In genomic region chr14:36048746-36049391, GRCm38 (mm10) we compare ENCODE assay signal across 9 mouse cellular contexts. TPM values are rescaled to one million over a fixed set of nuclear protein-coding genes. Genes with fewer than 3 reads are reported as not detected.
DNase-seq lines count a peak whose midpoint lies in the region; ATAC-seq and TF ChIP-seq lines count a peak whose summit lies in the region.
"Had no signal": no experiment of that assay in that cellular context is flagged by ENCODE, and none has a peak within 500 bp of the region (broad histone marks: within the 10 kb centered on the region; RNA-seq: fewer than 3 reads in every experiment).

No protein-coding gene starts in this region.

- no peaks in the 10 kb centered on the region for H3K4me1 ChIP-seq in limb, embryonic 11.5 days (ENCODE audit: control insufficient read depth, insufficient read depth, low read length)
- no peaks in the 10 kb centered on the region for H3K4me1 ChIP-seq in limb, embryonic 10.5 days
- peaks cover 6% of the 10 kb centered on the region; the same call in 1 of the 2 replicates for H3K4me1 ChIP-seq in forebrain, embryonic 12.5 days
- H3K4me1 ChIP-seq in heart, postnatal 0 days (ENCODE audit: control insufficient read depth, insufficient read depth) = peaks cover 6% of the 10 kb centered on the region; the same call in 1 of the 2 replicates
- no peaks in the 10 kb centered on the region for H3K4me1 ChIP-seq in limb, embryonic 14.5 days (ENCODE audit: control insufficient read depth, insufficient read depth, low read length)
- no peaks in the 10 kb centered on the region for H3K4me1 ChIP-seq in lung, adult 2 months (ENCODE audit: control insufficient read depth, insufficient read depth, low read length)

- H3K9ac ChIP-seq in limb, embryonic 11.5 days (ENCODE audit: low read length) = no peak overlapping the region
- no peak overlapping the region for H3K9ac ChIP-seq in forebrain, embryonic 12.5 days
- no peak overlapping the region for H3K9ac ChIP-seq in heart, postnatal 0 days (replicated peaks; ENCODE audit: low read depth, low read length)
- H3K9ac ChIP-seq in limb, embryonic 14.5 days (ENCODE audit: low read depth, low read length, severe bottlenecking) = no peak overlapping the region

- H3K4me3 ChIP-seq in limb, embryonic 11.5 days (ENCODE audit: low read depth, low read length) = no peak overlapping the region
- no peak overlapping the region for H3K4me3 ChIP-seq in limb, embryonic 10.5 days
- H3K4me3 ChIP-seq in forebrain, embryonic 12.5 days (replicated peaks) = no peak overlapping the region
- H3K4me3 ChIP-seq in heart, postnatal 0 days (ENCODE audit: low read depth, low read length) = no peak overlapping the region
- H3K4me3 ChIP-seq in limb, embryonic 14.5 days (replicated peaks; ENCODE audit: low read length) = no peak overlapping the region
- no peak overlapping the region for H3K4me3 ChIP-seq in gastrocnemius, adult 2 months
- H3K4me3 ChIP-seq in lung, adult 2 months (replicated peaks; ENCODE audit: extremely low read depth, low read depth, low read length) = no peak overlapping the region

- peak; percentile 32 for DNase-seq in limb, embryonic 11.5 days (ENCODE audit: low spot score)
- no peak for DNase-seq in limb, embryonic 10.5 days (ENCODE audit: low spot score)
- peak; percentile 55 for DNase-seq in heart, postnatal 0 days (ENCODE audit: low spot score)
- DNase-seq in limb, embryonic 14.5 days (ENCODE audit: low spot score) = peak; percentile 68
- DNase-seq in testis, postnatal 14 days (ENCODE audit: low spot score) = peak; percentile 42
- no peak for DNase-seq in gastrocnemius, adult 2 months
- DNase-seq in lung, adult 2 months = no peak

- no peak for TF ChIP-seq POLR2A in limb, embryonic 14.5 days (IDR thresholded peaks at IDR 0.05; ENCODE audit: borderline replicate concordance, extremely low read depth, insufficient read depth, insufficient read length)
- TF ChIP-seq POLR2A in lung, adult 2 months (IDR thresholded peaks at IDR 0.05; ENCODE audit: borderline replicate concordance, extremely low read depth, low read depth, low read length) = no peak

- intact Hi-C loops in gastrocnemius, adult 2 months (cut with DNase I) = no loop called here

- H3K27ac ChIP-seq in limb, embryonic 11.5 days (replicated peaks; ENCODE audit: low read depth, low read length) = no peak overlapping the region
- H3K27ac ChIP-seq in limb, embryonic 10.5 days = no peak overlapping the region
- H3K27ac ChIP-seq in forebrain, embryonic 12.5 days = peak overlapping the region; percentile 53; the same call in 1 of the 2 replicates
- H3K27ac ChIP-seq in heart, postnatal 0 days (ENCODE audit: low read depth) = no peak overlapping the region
- no peak overlapping the region for H3K27ac ChIP-seq in limb, embryonic 14.5 days (replicated peaks; ENCODE audit: low read depth, low read length)
- H3K27ac ChIP-seq in gastrocnemius, adult 2 months = no peak overlapping the region

- 53% methylated on average over 9 of the region's 9 CpGs for WGBS in limb, embryonic 11.5 days
- 70% methylated on average over 9 of the region's 9 CpGs for WGBS in limb, embryonic 10.5 days
- WGBS in forebrain, embryonic 12.5 days = 39% methylated on average over 9 of the region's 9 CpGs
- WGBS in heart, postnatal 0 days = 16% methylated on average over 9 of the region's 9 CpGs
- WGBS in limb, embryonic 14.5 days = 34% methylated on average over 9 of the region's 9 CpGs
- whole genome bisulfite sequencing in lung, adult 2 months = 40% methylated on average over 9 of the region's 9 CpGs

- no peaks in the 10 kb centered on the region for H3K9me3 ChIP-seq in limb, embryonic 11.5 days (ENCODE audit: control insufficient read depth, low read length)
- no peaks in the 10 kb centered on the region for H3K9me3 ChIP-seq in limb, embryonic 10.5 days (replicated peaks)
- H3K9me3 ChIP-seq in forebrain, embryonic 12.5 days = no peaks in the 10 kb centered on the region
- no peaks in the 10 kb centered on the region for H3K9me3 ChIP-seq in heart, postnatal 0 days (replicated peaks; ENCODE audit: control insufficient read depth, low read length)
- no peaks in the 10 kb centered on the region for H3K9me3 ChIP-seq in limb, embryonic 14.5 days (ENCODE audit: control insufficient read depth, low read length)

- no peaks in the 10 kb centered on the region for H3K36me3 ChIP-seq in limb, embryonic 11.5 days (ENCODE audit: control insufficient read depth, insufficient read depth, low read length)
- H3K36me3 ChIP-seq in limb, embryonic 10.5 days = no peaks in the 10 kb centered on the region
- no peaks in the 10 kb centered on the region for H3K36me3 ChIP-seq in forebrain, embryonic 12.5 days (replicated peaks)
- no peaks in the 10 kb centered on the region for H3K36me3 ChIP-seq in heart, postnatal 0 days (replicated peaks; ENCODE audit: control insufficient read depth, insufficient read depth, low read length)
- H3K36me3 ChIP-seq in limb, embryonic 14.5 days (ENCODE audit: control insufficient read depth, insufficient read depth, low read length) = no peaks in the 10 kb centered on the region

- ATAC-seq in limb, embryonic 11.5 days (ENCODE audit: insufficient number of reproducible peaks, low FRiP score, low TSS enrichment, low read depth) = no peak
- peak; percentile 92 for ATAC-seq in forebrain, embryonic 12.5 days (ENCODE audit: low FRiP score)
- peak; percentile 63; the same call in 1 of the 2 replicates for ATAC-seq in heart, postnatal 0 days (ENCODE audit: insufficient read depth, low read depth)
- peak; percentile 68 for ATAC-seq in limb, embryonic 14.5 days (ENCODE audit: low FRiP score, low read depth)

- TF ChIP-seq CTCF in heart, postnatal 0 days (IDR thresholded peaks at IDR 0.05; ENCODE audit: low read depth) = no peak
- TF ChIP-seq CTCF in gastrocnemius, adult 2 months (IDR thresholded peaks at IDR 0.05) = no peak
- TF ChIP-seq CTCF in lung, adult 2 months (IDR thresholded peaks at IDR 0.05; ENCODE audit: insufficient read depth, low read length) = no peak

- no peak overlapping the region for H3K4me2 ChIP-seq in limb, embryonic 11.5 days (ENCODE audit: low read depth, severe bottlenecking)
- peak overlapping the region; percentile 19; the same call in 1 of the 2 replicates for H3K4me2 ChIP-seq in forebrain, embryonic 12.5 days
- peak overlapping the region; percentile 45 for H3K4me2 ChIP-seq in heart, postnatal 0 days (ENCODE audit: low read depth, low read length)
- H3K4me2 ChIP-seq in limb, embryonic 14.5 days (replicated peaks; ENCODE audit: low read depth, low read length, severe bottlenecking) = no peak overlapping the region

- no peak for TF ChIP-seq EP300 in heart, postnatal 0 days (IDR thresholded peaks at IDR 0.05; ENCODE audit: low read depth)

- no peaks in the 10 kb centered on the region for H3K27me3 ChIP-seq in limb, embryonic 11.5 days (ENCODE audit: control insufficient read depth, insufficient read depth, low read length)
- no peaks in the 10 kb centered on the region for H3K27me3 ChIP-seq in limb, embryonic 10.5 days (ENCODE audit: low read depth, poor library complexity, severe bottlenecking)
- no peaks in the 10 kb centered on the region for H3K27me3 ChIP-seq in forebrain, embryonic 12.5 days
- H3K27me3 ChIP-seq in heart, postnatal 0 days (ENCODE audit: control insufficient read depth, insufficient read depth, low read length) = no peaks in the 10 kb centered on the region
- no peaks in the 10 kb centered on the region for H3K27me3 ChIP-seq in limb, embryonic 14.5 days (ENCODE audit: control insufficient read depth, insufficient read depth, low read length)

RNA-seq across cellular contexts. Expression of gene 4930474N05Rik, which starts 45.8 kb away (rescaled TPM):
- not detected in 2 replicates for polyA plus RNA-seq in limb, embryonic 11.5 days (2014; fragmentation: Nextera tagmentation; extraction: Ambion mirVana)
- polyA plus RNA-seq in limb, embryonic 10.5 days (2016; fragmentation: Nextera tagmentation; extraction: Ambion mirVana) = not detected in 2 replicates
- polyA plus RNA-seq in forebrain, embryonic 12.5 days (2016; fragmentation: Nextera tagmentation; extraction: Ambion mirVana) = not detected in 2 replicates
- total RNA-seq in heart, postnatal 0 days (2014; rRNA removed; ENCODE audit: low replicate concordance) = not detected in 2 replicates
- polyA plus RNA-seq in heart, postnatal 0 days (2015; fragmentation: Nextera tagmentation; extraction: Ambion mirVana) = not detected in 2 replicates
- not detected in 2 replicates for polyA plus RNA-seq in limb, embryonic 14.5 days (2012; rRNA removed)
- polyA plus RNA-seq in limb, embryonic 14.5 days (2014; fragmentation: Nextera tagmentation; extraction: Ambion mirVana) = not detected in 2 replicates
- total RNA-seq in gastrocnemius, adult 2 months (2021) = not detected
- not detected in 2 replicates for polyA plus RNA-seq in lung, adult 2 months (2012; rRNA removed)
- total RNA-seq: gastrocnemius, postnatal 4 days had no signal

Comparison
In these comparisons a context has a peak if more than half of its experiments do, and no peak if none do; other contexts are left out.
1. DNase-seq: peak in limb, embryonic 11.5 days (single experiment), heart, postnatal 0 days (single experiment), limb, embryonic 14.5 days (single experiment) and testis, postnatal 14 days (single experiment); none in limb, embryonic 10.5 days (single experiment), gastrocnemius, adult 2 months (single experiment) and lung, adult 2 months (single experiment).
2. H3K4me2 ChIP-seq: peak in forebrain, embryonic 12.5 days (single experiment) and heart, postnatal 0 days (single experiment); none in limb, embryonic 11.5 days (single experiment) and limb, embryonic 14.5 days (single experiment).